Mouse (Mus musculus) gastrocnemius, adult 2 months (tissue): Measurements from ENCODE around the gene Gtf2e1. TPM values are rescaled to one million over a fixed set of nuclear protein-coding genes. Genes with fewer than 3 reads are reported as not detected.

Source experiments
- DNase-seq: peaks from one replicate; pipeline ENCODE4 v3.0.0; 2022
- H3K27ac ChIP-seq: fragments of 200-600 bp; 2 replicates; pipeline ENCODE4 v1.8.1; 2022; ENCODE audit warnings: mild to moderate bottlenecking
- H3K4me3 ChIP-seq: fragments of 200-600 bp; 2 replicates; pipeline ENCODE4 v1.8.1; 2022; ENCODE audit warnings: mild to moderate bottlenecking, moderate library complexity
- CTCF ChIP-seq: fragments of 200-600 bp; IDR thresholded peaks from 2 replicates; pipeline ENCODE4 v1.8.1; 2022; ENCODE audit warnings: antibody characterized with exemption, mild to moderate bottlenecking, moderate library complexity
- intact Hi-C: fragments of 180-260 bp; cut with DNase I; formaldehyde crosslinking; loops from one replicate; pipeline ENCODE4 v1.15.1; 2025
- total RNA-seq, 2 experiments: library from RNA; stranded (reverse); gene quantifications; 2 replicates each; pipeline ENCODE4 v1.2.3; 2021

Gtf2e1 gene
- total RNA-seq, 2 experiments from 2014 or later = 9.0 to 10.2 TPM

DNA sequence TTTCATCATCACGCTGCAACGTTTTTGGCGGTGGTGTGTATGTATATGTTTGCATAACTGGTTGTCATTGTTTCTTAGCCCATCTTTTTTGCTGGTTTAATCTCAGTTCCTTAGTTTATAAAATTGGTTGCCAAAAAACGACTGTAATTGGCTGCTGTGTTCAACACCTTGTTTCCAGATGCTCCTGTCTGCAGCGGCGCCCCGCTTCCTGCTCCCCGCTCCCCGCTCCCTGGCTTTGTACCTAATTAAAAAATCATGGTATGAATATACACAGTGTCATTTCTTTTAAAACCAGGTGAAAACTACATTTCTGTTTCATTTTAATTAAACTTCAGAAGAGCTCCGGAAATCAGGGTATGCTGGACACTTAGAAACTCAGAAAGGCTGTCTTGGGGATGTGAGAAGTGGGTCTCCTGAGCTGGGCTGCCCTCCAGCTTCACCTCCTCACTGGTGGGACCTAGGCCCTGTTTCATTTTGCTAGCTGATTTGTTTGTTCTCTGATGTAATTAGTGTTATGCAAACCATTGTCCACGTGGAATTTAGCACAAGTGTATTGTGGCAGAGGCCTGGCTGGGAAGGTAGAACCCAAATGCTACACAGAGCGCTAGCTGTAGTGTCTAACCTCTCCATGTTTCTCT is 32.6 kb upstream of the Gtf2e1 start:
- no peak overlapping the region for H3K4me3 ChIP-seq
- intact Hi-C loops = no loop called here
- DNase-seq = no peak
- TF ChIP-seq CTCF = no peak
- H3K27ac ChIP-seq = no peak overlapping the region

DNA sequence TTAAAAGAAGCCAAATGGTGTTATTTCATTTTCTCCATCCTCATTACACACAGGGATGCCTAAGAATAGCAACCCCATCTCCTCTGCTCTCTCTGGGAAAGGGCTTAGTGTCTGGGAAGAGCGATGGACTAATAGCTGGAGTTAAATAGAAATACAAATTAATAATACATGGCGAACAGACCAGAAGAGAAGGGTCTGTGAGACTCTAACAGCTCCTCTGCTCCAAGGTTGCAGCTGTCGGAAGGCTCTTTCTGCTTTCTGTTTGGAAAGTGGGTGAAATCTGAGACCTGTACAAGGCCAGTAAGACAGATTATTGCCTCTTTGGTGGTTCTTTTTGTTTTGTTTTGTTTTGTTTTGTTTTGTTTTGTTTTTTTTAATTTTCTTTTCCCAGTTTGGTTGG is 32.0 kb upstream of the Gtf2e1 start:
- DNase-seq = no peak
- intact Hi-C loops = no loop called here
- TF ChIP-seq CTCF = no peak
- no peak overlapping the region for H3K4me3 ChIP-seq
- no peak overlapping the region for H3K27ac ChIP-seq

DNA sequence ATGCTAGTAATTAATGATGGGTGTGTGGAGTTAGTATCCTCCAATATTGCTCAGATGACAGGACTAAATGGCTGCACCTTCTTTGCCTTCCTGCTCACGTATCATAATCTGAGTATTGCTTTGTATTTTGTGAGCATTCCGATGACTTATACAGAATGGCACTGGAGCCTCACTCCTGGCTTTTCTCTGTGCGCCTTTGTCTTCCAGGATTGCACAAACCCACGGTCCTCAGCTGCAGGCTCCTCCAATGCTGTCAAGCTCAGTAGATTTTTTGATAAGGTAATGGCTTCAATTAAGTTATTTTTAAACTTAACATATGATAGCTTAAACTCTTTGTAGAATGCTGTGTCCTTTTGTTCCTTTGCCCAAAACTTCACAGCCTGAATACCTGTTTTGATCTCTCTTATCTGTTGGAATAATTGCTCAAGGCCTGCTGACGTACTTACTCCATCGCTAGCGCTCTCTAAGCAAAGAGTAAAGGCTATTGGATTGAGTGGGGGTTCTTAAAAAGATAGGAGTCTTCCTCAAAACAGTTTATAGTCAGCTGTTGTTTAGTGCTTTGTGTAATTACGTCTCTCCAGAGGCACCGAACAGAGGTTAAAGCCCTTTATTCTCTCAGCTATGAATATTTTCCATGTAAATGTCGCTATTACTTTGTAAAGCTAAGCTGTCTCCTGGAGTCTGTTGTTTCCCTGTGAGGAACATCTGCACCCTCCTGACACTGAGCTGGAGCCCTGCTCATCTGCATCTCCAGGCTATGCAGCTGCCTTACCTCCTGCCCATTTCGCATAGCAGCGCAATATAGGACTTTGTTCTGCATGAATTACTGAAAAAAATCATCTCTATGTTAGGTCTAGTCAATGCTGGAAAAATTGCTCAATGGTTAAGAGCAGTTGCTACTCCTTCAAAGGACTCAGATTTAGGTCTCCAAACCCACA is 27.8 kb upstream of the Gtf2e1 start:
- TF ChIP-seq CTCF = no peak
- intact Hi-C loops = no loop called here
- Histone ChIP-seq H3K27ac (no peak overlapping the region), H3K4me3 (no peak overlapping the region)
- DNase-seq = no peak

DNA sequence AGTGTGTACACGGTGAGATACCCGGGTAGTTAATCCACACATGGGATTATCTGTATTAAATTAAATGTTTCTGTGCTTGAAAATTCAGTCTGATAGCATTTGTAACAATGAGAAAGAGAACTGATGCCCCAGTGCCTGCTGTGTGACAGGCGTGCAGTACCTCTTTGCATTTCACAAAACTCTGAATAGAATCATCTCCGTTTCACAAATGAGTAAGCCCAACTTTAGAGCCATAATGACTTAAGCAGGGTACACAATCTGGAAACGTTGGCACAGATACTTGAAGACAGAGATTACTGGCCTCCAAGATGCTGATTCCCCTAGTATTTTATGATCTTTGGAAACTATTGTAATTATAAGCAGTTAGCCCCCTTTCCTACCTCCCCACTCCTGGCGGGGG is 26.5 kb upstream of the Gtf2e1 start:
- Histone ChIP-seq H3K4me3 (no peak overlapping the region), H3K27ac (no peak overlapping the region)
- no peak for DNase-seq
- TF ChIP-seq CTCF = no peak
- intact Hi-C loops = no loop called here

DNA sequence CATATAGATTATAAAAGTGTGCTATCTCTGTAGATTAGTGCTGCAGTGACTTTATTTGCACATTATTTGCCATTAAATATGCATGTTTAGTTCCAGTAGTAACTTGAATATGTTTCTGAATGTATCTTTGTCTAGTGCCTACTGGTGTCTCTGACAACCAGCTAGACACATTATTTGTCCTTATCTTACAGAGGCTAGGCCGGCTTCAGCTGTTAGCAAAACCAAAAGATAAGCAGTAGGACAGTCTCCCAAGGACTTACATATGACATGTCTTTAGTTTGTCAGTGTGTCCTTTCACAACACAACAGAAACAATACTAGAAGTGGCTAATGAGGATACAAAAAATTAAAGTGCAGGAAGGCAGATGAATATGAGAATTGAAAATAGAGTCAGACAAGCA is 25.5 kb upstream of the Gtf2e1 start:
- Histone ChIP-seq H3K4me3 (no peak overlapping the region), H3K27ac (no peak overlapping the region)
- no peak for TF ChIP-seq CTCF
- DNase-seq = no peak
- intact Hi-C loops = no loop called here

DNA sequence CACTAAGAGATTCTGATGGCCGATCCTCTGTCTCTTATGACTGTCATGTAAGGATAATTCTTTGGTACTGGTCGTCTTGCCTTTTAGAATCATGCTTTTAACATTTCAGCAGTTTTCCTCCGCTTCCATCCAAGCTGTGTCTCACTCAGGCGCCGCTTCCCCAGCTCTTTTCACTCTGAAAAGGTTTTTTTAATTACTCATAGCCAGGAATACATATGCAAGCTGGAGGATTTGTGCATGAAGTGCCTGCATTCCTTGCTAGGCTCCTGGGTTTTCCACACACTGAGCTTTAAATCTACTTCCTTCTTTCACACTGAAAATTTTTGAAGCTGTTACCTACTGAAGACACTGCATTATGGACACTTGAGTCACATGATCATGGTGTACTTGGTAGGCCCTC is 23.4 kb upstream of the Gtf2e1 start:
- intact Hi-C loops = no loop called here

DNA sequence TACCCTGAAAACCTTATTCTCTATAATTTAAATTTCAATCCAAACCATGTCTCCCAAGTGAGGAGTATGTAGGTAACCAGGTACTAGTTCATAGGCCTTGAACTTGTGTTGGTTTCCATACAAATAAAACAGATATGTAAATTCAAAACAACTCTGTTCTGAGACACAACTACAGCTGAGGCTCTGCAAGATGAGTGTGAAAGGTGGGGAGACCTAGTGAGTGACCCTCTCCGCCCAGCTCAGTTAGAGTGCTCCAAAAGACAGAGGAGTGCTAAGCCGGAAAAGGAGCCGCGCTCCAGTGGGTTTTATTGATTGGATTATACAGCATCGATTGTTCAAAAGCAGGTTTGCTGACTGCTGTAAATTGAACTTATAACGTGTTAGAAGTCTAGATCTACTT is 22.8 kb upstream of the Gtf2e1 start:
- intact Hi-C loops = no loop called here
- no peak for DNase-seq
- Histone ChIP-seq H3K4me3 (no peak overlapping the region), H3K27ac (no peak overlapping the region)
- no peak for TF ChIP-seq CTCF

More for the DNA sequence above, 23.4 kb upstream of the Gtf2e1 start:
- no peak overlapping the region for H3K27ac ChIP-seq
- DNase-seq = no peak
- no peak for TF ChIP-seq CTCF
- H3K4me3 ChIP-seq = no peak overlapping the region

DNA sequence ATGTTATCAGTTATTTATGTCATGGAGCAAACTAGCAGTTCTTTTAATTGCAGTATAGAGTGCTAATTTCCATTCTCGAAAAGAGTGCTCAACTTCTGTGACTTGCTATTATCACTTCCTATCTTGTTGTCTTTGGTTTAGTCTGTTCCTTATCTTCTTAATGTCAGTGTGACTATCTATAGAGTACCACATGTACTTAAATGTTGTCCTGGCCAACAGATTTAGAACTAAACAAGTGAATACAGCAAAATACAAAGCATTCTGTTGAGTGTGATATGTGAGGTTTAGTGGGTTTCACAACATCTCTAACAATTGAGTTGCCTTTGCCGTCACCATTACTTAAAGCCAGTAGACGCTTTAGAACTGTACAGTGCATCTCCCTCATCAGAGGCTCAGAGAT is 13.2 kb upstream of the Gtf2e1 start:
- no peak overlapping the region for H3K27ac ChIP-seq
- intact Hi-C loops = no loop called here
- H3K4me3 ChIP-seq = no peak overlapping the region
- TF ChIP-seq CTCF = no peak
- no peak for DNase-seq

DNA sequence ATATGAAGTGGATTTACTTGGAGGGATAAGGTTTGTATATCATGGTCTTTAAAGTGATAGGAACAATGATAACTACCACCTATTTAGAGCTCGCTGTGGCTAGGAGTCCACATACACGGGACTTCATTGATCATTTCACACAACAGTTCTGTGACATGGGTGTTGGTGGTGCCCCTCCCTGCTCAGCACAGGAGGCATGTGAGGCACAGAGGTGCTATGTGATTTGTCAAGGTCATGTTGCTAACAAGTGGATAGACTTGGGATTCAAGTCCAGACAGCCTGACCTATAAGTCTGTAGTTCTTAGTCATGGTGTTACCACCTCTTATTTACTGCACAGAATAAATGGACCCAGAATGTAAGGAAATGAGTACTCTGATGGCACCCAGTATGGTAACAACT is 11.4 kb upstream of the Gtf2e1 start:
- no peak overlapping the region for H3K27ac ChIP-seq
- no peak for DNase-seq
- no peak for TF ChIP-seq CTCF
- H3K4me3 ChIP-seq = no peak overlapping the region
- intact Hi-C loops = no loop called here

DNA sequence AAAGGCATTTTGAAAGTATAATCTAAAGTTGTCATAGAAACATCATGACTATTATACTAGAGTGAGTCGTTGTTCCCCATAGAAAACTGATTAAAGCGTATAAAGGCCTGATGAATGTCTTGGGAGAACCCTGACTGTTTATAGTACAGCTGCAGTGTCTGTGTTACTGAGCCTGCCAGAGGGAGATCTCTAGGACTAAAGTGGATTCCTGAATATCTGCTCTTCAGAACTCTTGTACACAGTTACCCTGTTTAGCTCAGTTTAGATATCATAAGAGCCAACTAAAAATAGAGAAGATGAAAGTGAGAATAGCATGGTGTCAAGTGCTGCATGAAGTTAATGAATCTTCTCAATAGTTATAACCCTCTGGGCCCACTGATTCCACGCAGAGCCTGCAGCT is 10.7 kb upstream of the Gtf2e1 start:
- TF ChIP-seq CTCF = no peak
- H3K27ac ChIP-seq = peak overlapping the region; percentile 46
- intact Hi-C loops = no loop called here
- no peak for DNase-seq
- H3K4me3 ChIP-seq = no peak overlapping the region

DNA sequence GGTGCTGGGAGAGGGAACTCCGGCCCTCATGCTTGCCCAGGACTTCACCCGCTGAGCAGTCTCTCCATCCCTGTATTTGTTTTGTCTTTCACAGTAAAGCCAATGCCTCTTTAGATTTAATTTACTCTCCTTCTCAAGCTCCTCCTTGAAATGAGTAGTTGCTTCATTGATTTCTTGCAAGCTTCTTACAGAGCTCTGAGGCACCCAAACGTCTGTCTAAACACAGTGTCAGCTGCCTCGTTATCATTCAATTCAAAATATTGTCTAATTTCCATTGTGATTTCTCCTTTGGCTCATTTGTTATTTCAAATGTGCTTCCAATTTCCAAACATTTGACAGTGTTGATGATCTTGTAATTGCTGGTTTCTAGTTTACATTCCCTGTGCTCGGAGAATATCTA is 6.7 kb upstream of the Gtf2e1 start:
- H3K4me3 ChIP-seq = no peak overlapping the region
- TF ChIP-seq CTCF = no peak
- no peak for DNase-seq
- no peak overlapping the region for H3K27ac ChIP-seq
- intact Hi-C loops = no loop called here

DNA sequence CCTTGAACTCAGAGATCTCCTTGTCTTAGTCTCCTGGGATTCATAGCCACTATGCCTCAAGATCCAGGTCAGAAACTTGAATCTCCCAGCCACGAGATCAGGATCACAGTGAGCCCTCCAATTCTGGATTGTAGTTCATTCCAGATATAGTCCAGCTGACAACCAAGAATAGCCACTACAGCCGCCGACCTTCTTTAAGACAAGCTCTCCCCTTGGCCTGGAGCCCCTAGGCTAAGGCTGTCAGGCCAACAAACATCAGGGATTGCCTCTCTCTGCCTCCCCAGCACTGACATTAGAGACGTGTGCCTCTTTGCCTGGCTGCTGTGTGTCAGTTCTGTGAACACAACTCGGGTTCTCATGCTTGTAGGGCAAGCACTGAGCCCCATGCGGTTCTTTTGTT is 1.2 kb upstream of the Gtf2e1 start:
- H3K27ac ChIP-seq = peak overlapping the region; percentile 100
- intact Hi-C loops = loop anchor here (5.0 kb wide), 1 partner anchor 112 kb away; the partner anchor contains the start of gene Ndufb4
- H3K4me3 ChIP-seq = peak overlapping the region; percentile 86
- peak; percentile 65 for DNase-seq
- no peak for TF ChIP-seq CTCF

DNA sequence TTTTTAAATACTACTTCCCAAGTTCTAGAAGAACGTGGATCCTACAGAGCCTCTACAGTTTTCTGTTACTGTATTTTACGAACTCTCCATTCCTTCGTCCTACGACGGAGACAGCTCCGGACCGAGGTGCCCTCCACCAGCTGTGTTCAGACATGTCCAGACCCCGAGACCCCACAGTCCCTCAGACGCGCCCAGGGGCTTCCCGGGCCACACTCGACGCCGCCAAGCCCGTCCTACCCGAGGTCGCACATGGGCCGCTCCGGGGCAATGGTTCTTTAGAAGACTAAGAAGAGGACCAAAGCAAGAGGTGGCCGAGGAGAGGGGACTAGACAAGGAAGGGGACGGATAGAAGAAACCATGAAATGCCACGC is 364 bp downstream of the Gtf2e1 start:
- Histone ChIP-seq H3K27ac (peak overlapping the region; percentile 100), H3K4me3 (peak overlapping the region; percentile 86)
- TF ChIP-seq CTCF = no peak
- intact Hi-C loops = no loop called here
- DNase-seq = no peak
